Mouse (Mus musculus): ENCODE data around the gene Sec14l2.

Gene Sec14l2

DNA sequence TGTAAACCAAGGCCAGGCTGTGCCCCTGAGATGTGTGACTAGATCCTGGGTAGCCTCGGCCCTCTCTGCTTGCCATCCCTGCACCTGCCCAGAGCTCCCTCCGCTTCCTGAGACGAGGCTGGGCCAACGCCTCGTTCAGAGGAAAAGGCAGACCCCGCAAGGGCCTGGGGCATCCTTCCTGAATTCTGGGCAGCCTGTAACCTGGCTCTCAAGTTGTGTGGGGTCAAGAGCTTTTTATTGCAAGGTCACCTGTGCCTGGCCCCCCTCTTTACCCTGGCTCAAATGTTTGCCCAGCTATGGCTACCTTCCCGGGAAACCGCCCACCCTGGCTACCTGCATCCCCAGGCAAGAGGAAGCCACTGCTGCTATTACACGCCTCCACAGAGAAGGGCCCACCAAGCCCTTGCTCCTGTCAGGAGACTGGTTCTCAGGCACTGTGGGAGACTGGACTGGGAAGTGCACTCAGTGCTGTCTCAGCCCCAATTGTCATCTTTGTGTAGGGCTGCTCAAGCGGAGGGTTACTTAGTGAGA lies 26.1 kb downstream of the Sec14l2 start:
- peak; percentile 26 for DNase-seq

DNA sequence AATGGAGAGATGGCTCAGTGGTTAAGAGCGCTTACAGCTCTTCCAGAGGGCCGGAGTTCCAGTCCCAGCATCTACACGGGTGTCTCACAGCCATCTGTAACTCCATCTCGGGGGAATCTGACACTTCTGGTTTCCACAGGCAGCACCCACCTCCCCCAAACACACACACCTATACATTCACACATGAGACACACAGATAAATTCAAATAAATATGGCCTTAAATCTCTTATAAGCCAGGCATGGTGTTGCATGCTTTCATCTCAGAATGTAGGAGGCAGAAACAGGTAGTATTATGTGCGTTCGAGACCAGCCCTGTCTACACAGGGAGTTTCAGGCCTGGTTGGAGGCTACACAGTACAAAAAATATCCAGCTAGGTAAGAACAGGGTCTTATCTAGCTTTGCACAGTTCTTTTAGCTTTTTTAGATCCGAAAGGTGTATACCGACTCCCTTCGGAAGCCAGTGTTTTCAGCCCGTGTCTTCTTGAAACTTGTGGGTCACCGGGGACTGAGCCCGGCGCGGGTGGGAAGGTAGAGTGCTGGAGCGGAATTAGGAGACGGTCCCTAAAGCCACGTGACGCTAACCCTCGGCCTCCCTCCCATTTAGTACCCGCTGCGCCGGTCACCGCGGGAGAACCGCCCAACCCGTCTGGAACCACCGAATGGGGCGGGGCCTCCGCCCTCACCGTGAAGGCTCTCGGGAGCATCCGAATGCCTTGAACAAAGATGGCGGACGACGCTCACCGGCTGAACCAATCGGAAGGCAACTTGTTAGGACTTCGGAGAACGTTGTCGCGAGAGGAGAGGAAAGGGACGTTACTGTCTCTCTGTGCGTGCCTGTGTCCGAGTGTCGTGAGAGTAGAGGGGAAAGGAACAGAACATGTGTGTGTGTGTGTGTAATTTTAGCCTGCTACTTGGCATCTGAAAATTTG lies 26.9 kb downstream of the Sec14l2 start:
- peak; percentile 99 for DNase-seq

DNA sequence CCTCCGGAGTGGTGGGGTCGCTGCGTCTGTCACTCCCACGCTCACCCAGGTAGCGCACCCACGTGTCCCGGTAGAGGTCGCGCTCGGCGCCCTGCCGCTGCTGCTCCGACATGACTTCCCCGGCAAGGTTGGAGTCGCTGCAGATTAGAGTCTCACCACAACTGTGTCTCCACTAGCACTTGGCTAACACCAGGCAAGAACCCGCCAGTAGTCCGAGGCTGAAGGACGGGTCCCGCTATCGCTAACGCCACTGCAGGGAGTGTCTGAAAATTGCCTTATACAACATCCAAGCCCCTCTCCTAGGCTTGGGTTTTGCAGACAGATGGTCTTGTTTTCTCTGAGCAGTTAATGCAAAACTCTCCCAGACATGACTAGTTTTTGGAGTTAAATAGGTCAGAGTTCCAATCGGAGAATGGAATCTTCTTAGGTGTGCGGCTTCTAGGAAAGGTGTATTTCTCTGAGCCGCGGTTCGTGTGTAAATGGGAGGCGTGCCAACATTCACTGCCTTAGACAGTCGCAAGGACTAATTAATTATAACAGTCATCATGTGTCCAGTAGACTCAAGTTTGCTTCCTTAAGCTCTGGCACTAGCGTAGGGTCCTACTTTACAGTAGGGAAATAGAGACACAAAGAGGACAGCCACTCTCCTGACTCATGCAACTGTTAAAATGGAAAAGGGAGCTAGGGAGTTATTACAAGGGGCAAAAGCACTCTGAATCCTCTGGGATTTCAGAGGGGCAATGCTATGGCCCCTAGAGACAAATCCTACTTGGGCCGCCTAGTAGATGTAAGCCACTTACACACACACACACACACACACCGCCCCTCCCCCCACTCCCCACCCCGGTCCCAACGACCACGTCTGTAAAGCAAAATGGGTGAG lies 27.8 kb downstream of the Sec14l2 start, which contains the start of gene Mtfp1:
Mtfp1 (minus strand) TSS at position 275 of the 883 bp plus-strand sequence.
- DNase-seq = peak; percentile 77

DNA sequence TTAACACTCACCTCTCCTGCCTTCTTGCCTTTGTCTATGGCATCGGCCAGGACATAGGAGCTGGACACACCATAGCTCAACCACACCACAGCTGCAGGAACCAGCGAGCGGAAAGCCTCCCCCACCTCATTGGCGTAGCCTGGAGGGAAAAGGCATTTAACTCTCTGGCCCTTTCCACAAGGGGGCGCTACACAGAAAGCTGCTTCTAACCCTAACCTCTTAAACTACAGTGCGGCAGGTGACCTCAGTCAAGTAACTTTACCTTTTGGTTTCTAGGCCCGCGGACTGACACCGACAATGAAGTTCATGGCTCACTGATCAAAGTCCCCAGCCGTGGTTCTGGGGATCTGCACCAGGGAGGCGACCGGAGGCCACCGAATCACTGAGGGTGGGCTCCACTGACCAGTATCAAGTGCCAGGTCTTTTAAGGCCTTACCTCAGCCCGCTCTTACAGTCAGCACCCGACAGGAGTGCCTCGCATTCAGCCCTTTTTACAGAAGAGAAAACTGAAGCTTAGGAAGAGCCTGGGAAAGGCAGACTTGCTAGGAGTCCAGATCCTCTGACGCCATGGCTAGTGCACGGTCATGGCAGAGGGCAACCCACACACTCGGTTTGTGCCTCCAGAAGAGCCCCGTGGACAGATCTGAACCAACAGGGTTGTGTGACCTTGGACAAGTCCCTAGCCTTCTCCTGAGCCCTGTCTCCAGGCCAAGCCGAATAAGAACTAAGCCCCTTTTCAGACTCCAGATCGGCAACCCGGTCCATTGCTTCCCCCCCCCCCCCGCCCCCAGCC lies 28.6 kb downstream of the Sec14l2 start:
- DNase-seq = peak; percentile 76

DNA sequence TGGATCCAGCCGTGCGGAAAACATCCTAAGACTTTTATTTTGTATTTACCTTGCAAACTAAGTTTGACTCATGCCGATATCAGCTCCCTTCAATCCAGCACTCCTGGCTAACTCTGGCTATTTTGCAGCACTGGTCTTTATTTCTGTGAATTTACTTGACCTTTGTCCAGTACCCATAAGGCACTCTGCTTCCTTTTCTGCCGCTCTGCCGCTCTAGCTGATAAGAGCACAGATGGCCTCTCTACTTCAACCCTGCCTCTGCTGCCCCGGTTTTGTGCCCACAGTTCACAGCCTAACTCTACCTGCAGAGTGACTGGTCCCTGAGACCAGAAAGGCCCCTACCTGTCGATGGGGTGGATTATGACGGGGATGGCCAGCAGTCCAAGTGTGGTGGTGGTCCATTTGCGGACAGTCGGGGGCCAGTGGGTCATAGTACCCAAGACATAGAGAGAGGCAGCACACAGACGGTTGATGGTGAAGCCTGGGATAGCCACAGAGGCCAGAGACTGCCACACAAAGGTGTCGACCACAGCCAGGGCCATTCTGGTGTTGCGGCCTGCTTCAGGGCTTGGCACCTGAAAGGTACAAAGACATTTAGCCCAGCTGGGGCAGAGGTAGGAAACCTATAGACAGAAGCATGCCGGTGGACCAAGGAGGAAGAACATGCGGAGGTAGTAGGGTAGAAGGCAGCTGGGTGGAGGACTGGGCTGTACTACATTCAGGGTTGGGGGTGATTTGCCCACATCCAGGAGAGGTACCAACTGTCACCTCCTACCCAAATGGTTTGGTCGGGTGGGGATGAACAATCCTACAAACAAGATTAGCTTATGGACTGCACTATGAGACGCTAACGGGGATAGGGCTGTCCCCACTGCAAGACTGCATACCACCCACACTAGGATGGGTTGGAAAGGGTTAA lies 29.5 kb downstream of the Sec14l2 start:
- DNase-seq = no peak

DNA sequence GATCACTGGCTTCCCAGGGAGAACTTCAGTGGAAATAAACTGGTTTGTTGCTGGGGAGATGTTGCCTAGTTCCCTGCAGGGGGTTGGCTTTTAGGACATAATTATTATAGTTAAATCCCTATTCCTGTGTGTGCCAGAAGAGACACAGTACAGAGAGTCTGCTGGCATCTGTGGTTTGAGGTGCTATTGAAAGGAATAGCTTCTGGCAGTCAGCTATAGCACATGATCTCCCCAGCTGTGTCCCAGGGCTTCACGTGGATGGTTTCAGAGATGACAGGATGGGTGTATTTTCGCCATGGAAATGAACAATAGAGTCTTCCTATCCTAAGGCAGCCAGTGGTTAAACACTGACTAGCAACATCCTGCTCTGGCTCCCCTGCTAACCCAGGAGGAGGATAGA lies 35.9 kb downstream of the Sec14l2 start:
- no peak for DNase-seq

DNA sequence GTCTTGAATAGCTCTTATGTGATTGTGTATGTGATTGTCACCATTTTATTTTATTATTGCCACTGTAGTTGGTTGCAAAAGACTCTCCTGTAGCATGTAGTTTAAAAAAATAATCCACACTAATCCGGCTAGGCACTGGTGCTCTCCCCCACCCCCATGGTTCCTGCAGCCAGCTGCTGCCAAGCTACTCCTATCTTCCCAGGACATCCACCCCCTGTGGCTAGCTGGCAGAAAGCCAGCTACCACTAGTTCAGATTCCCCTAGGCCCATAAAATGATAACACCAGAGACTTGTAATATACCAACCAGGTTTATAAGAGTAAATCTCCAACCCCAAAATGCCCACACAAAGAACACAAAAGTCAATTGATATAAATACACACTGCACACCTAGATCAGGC lies 37.0 kb downstream of the Sec14l2 start:
- no peak for DNase-seq

DNA sequence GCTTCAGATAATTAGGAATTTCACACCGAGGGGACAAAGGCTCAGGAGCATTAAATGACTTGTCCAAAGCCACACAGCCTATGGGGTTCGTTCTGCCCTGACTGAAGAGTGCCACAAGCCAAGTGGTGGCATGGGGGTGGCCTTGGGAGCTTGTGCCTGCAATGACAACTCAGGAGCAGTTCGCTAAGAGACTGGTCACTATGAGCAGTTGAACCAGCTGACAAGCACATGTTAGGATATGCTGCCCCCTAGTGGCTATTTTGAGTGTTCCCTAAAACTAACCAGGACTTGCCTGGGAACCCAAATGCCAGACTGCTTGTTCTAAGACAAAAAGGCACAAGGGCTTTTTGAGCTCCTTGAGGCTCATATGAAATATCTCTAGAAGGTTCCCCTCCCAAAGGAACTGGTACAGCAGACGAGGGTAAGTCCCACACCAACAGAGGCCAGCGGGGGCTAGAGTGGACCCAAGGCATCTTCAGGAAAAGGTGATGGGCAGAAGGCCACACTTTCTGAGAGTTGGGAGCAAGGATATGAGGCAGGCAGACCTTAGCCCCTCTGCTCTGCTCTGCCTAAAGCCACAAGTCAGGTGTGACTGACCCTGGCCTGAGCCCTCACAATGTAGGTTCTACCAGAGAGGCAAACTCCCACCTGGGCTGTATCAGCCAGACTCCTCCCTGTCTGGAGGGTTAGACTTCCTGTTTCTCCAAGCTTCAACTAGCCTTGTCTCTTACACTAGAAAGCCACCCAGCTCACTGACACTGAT lies 39.7 kb downstream of the Sec14l2 start:
- peak; percentile 51 for DNase-seq

DNA sequence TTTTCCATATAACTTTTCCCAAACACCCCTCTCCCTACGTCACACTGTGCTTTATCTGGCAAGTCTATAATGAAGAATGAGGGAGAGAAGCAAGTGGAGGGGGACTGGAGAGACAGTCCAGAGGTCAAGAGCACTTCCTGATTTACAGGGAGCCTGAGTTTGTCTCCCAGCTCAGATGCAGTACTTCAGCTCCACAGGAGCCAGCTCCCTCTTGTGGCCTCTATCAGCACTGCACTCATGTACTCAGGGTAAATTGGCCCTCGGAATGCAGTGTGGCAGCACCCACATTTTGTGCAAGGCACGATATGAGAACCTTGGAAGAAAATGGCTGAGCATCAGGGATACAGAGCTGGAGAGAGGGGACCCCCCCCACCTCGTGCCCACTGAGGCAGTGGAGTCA lies 43.0 kb downstream of the Sec14l2 start:
- peak; percentile 50 for DNase-seq

DNA sequence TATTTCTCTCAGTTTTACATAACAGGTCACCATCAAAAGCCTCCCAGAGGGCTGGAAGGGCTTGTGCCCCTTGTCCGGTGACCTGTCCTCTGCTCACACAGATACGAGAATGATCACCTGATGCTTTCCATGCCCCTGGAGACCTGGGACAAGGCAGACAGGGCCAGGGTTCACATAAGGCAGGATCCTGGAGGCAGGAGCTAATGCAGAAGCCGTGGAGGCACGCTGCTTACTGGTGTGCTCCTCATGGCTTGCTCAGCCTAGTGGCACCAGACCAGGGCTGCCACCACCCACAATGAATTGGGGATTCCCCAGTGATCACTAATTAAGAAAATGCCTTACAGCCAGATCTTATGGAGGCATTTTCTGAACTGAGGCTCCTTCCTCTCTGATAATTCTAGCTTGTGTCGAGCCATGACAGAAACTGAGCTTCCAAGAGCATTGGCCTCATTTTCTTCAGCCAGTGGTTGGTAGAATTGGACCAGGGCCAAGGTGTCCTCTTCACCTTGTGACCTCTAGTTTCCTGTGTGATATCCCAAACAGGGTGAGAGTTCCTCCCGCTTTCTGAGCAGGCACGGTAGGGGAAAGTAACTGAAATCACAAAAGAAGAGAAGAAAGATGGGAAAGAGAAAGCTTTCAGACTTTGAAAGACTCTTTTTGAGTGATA lies 44.8 kb downstream of the Sec14l2 start:
- DNase-seq = no peak

DNA sequence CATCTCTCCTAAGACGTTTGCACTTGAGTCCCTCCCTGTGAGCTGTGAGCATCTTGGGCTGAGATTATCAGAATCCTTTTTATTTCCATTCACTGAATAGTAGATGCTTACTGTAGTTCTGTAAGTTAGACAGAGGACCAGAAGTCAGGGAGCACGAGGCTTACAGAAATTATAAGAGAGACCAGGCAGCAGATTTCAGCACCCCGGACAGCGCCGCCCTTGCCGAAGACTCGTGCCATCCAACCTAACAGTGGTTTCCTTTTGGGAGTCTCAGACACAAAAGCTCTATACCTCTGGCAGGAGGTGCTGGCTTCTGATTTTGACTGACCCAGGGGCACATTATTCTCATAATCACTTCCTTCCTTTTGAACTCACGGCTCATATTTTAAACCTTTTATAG lies 46.6 kb downstream of the Sec14l2 start:
- DNase-seq = no peak

DNA sequence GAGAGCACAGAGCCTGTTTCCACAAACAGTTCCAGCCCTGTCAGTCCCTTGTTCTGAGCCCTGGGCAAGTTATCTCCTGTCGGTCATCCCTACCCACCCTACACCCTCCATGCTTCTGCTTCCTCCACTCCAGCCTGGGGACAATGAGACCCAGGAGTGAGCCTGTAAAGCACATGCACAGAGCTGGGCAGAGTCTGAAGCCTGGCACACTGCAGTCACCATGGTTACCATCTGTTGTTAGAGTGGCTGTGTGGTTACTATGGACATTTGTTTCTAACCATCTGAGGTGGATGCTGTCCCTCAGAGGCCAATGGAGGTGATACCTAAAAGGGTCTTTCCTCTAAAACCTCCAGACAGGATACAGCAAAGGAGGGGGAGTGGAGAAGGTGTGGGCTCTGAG lies 53.6 kb downstream of the Sec14l2 start:
- no peak for DNase-seq

DNA sequence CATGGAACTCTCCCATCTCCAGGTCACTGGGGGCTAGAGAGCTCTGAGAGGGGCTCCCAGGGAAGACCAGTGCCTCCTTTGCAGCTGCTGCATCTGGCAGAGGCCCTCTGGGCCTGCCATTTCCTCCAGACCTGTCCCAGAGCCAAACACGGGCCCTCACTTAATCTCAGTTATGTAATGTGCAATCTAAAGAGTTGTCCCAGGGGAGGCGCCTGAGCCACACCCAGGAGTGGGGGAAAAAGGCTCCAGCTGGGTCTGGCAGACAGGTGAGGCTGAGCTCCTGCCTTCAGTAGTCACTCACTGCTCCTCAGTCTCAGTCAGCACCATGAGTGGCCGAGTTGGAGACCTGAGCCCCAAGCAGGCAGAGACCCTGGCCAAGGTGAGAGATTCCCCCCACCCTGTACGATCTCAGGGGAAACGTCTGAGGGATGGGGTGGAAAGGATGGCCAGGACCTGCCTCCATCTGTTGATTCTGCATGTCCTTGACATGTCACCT lies 58.5 kb downstream of the Sec14l2 start, which contains the start of gene Sec14l3:
Sec14l3 (plus strand) TSS at position 215 of the 496 bp plus-strand sequence.
- DNase-seq = no peak

DNA sequence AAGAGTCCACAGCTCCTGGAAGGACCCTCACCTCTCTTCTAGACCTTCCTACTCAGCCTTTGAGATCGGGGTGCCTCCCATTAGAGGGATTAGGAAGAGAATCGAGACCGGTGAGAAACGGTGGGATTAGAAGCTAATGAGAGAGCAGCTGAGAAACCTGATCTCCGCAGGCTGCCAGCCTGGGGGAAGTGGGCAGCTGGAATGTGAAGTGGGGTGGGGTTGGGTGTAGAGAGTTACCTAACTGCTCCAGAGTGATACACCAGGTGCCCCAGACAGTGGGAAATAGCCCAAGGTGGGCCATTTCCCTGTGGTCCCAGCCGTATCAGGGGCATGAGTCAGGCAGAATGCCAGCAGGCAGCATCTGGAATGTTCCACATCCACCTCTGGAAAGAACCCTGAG lies 60.2 kb downstream of the Sec14l2 start:
- no peak for DNase-seq

DNA sequence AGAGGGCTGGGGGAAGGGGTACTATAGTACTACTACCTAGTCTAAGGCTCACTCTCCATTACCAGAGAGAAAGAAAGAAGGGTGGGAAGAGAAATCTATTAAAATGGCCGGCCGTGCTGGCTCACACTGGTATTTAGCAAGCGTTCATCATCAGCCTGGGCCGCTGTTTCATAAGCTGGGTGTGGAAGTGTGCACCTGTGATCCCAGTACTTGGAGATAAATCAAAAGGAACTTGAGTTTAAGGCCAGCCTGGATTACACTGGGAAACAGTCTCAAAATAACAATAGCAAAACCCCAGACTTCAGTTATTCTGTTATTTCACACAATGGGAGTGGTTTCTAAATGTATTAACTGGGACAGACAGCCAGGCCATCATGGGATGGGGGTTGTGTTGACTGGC lies 60.7 kb downstream of the Sec14l2 start:
- no peak for DNase-seq

DNA sequence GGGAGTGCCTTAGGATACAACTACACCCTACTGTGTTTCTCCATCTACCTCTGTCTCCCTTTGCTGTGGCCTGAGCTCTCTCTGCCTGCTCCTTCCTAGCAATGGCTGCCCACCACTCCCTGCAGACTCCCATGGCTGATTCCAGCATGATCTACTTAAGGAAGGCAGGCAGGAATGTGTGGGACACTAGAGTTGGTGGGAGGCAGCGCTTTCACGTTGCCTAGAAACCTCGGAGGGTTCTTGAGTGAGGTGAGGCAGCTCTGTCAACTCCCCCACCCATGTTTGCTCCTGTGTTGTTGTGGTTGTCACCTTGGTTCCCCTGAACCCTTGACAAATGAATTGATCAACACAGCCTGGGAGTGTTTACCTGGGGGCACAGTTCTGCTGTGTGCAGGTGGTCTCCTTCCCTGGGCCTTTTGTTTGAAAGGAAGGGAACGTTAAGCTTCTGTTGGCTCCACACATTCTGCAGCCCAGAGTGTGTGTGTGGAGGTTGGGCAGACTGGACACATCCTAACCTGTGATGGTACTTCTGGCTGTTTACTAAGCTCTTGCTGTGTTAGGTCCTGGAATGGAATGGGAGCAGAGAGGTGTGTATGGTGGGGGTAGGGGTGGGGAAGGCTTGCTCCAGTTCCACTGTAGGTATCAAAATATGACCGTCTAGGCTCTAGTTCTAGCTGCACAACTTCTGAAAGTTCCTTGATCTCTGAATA lies 62.2 kb downstream of the Sec14l2 start:
- DNase-seq = no peak

DNA sequence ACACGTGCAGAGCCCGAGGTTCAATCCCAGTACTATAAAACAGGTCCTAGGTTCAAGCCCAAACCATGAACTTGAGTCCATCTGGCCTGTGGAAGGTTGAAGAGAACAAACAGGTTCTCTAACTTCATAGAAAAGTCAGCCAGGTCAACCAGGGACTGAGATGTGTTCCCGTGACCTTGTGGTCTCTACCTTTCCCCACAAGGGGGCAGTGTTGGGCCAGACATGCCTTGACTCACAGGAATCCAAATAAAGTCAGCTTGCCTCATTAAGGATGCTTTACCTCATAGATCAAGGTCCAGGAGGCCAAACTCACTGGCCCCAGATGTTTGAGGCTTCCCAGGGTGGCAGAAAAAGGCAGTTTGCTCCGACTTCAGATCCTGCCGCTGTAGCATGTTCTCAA lies 69.6 kb downstream of the Sec14l2 start:
- peak; percentile 79 for DNase-seq

DNA sequence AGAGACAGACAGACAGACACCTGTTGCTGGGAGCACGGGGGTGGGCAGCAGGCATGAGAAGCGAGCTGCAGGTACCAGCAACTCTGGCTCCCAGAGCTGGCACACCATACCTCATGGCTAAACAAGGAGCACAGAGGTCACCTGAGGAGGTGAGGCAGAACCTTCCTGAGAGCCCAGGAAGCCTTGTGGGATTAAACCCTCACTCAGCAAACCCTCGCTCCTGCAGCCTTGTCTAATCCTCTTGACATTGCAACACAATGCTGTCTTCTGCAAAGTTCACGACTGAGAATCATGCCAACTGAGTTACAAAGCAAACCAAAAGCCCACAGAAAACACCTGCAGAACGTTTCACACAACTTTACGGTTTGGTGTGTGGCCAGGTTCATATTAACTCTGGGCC lies 74.8 kb downstream of the Sec14l2 start:
- DNase-seq = no peak

DNA sequence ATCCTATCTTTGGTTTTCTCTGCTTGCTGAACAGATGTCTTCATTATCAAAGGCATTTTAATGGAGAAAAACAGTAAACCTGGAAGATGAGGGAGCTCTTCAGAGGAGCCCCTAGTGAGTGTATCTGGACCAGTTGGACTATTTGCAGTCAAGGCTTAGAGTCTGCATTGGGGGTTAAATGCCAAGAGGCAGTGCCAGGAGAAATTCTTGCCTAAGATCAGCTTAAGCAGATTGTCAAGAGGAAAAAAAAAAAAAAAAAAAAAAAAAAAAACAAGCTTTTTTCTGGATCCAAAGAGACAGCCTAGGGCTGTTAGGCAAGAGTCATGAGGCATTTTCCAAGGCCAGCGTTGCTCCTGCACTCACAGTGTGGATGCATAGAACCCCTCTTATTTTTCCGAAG lies 75.4 kb downstream of the Sec14l2 start:
- DNase-seq = no peak
